Mouse (Mus musculus): ENCODE measurements around the gene Pex5. TPM values are rescaled to one million over a fixed set of nuclear protein-coding genes. Genes with fewer than 3 reads are reported as not detected.
"Not testable (repeated sequence)": the region's sequence is repeated elsewhere in the genome, so short reads cannot be mapped to it uniquely, and the experiment has no call there.

Gene Pex5
- total RNA-seq, 4 experiments from 2014 or later: 21.4 to 24.9 (median 22.9) TPM

DNA sequence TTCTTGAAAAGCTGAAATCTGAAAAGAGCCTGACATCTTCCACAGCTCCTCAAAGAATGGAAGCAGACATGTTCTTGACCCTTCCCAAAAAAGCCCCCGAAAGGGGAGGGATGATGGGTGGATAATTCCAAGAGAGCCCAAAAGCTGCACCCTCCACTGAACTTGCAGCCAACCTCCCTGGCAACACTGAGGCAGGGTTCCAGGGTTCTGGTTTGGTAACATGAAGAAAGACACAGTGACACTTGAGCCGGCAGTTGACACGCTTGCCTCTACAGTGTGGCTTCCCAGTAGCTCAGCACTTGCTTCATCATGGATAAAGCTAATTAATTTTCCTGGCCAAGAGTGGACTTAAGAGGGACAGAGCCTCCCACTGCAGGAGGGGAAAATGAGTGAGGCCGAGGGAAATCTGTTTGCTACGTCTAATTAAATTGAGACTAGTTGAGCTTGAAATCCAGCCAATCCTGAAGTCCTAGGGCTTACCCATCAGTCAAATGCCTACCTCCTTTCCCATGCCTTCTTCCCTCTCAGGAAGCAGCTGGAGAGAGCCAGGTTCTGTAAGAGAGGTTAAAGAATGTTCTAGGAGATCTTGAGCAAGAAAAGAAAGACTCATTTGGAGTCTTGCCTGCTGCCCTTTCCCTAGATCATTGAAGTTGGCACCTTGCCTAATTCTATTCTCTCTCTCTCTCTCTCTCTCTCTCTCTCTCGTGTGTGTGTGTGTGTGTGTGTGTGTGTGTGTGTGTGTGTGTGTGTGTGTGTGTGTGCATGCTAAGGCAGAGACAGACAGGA is 13.1 kb upstream of the Pex5 start:
- peak in 1 of 2 experiments; percentile 16 for DNase-seq (ENCODE audit: low spot score in 2 of 2)

DNA sequence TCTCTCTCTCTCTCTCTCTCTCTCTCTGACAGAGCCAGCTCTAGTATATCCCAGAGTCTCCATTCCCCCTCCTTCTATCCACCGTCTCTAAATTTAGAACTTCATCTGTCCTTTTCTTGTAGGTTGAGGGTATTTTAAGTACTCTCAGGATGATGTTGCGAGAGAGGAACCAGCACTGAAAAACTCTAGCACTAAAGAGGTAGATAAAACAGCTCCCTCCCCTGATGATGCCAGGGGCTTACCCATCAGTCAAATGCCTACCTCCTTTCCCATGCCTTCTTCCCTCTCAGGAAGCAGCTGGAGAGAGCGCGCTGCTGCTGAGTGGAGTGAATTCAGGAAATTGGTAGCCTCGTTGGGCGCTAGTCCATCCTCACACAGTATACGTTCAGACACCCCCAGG is 12.4 kb upstream of the Pex5 start:
- DNase-seq (ENCODE audit: low spot score in 2 of 2): no peak

DNA sequence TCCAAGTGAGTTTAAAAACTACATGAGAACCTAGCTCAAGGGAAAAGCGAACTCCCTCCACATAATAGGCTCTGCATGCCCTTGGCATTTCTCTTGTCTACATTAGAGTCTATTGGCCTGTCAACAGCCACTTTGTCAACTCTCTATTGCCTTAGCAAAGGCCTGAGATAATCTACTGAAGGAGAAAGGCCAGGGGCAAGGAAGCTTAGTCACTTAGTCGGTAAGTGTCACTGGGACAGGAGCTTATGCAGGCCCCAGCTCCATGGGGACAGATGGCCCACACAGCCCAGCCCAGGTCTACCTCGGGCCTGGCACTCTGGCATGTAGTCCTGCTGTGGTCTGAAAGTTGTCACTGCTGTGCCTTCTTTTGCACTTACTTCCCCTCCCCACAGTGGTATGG is 11.7 kb upstream of the Pex5 start:
- DNase-seq (ENCODE audit: low spot score in 2 of 2): no peak

- DNase-seq (ENCODE audit: low spot score in 2 of 2): no peak
These were observed 10.7 kb upstream of the Pex5 start for GRCm38 (mm10) chr6:124425523-124425922.

GRCm38 (mm10) chr6:124425042-124425441 is 10.2 kb upstream of the Pex5 start:
- not testable (repeated sequence) for DNase-seq (ENCODE audit: low spot score in 2 of 2)

DNA sequence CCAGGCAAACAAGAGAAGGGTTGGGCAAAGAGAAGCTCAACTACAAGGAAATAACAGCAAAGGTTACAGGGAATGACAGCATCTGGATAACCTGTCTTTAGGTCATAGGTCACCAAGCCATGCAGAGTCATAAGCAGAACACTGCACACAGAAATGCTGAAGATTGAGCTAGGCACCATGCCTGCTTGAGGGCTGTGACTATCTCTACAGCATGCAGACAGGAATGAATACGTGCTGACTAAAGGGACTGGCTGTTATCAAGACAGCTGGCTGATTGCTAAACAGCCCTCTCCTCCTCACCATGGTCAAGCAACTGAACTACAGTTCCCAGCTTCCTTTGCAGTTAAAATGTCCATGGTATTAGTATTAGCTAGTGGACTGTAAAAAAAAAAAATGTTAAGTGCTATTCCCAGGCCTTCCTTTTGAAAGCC is 9.2 kb upstream of the Pex5 start:
- DNase-seq (ENCODE audit: low spot score in 2 of 2): no peak

- DNase-seq (ENCODE audit: low spot score in 2 of 2): no peak
These were observed 3.8 kb upstream of the Pex5 start for GRCm38 (mm10) chr6:124418686-124419085.

DNA sequence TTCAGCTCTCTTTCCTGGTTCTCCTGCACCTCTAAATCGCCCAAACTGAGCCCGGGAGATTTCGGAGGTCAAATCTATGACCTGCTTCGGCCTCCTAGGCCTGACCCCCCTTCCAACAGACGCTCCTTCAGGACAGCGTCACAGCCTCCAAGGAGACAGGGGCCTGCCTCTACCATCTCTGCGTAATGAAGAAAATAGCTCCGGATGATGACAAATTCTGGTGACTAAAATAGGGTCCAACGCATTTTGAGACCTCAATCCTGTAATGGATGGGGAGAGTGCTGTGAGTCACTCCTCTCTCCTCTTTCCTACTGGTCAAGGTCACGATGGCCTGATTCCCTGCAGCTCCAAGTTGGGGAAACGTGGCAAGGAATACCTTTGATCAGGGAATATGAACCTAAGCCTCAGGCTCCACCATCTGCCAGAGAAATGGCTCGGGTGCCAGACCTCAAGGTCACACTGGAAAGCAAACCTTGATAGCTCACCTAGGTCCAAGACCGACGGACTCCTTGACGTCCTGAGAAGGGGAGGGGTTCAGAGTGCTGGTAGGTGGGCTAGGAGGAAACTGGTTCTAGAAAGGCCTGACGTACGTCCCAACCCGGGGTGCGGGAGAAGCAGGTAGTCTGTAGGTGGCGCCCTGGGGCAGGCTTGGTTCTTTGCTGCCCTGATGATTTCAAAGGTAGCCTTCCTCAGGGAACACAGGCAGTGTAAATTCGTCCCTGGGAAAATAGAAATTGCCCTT is 651 bp upstream of the Pex5 start:
- DNase-seq (ENCODE audit: low spot score in 2 of 2): peak; percentile 64 to 72

DNA sequence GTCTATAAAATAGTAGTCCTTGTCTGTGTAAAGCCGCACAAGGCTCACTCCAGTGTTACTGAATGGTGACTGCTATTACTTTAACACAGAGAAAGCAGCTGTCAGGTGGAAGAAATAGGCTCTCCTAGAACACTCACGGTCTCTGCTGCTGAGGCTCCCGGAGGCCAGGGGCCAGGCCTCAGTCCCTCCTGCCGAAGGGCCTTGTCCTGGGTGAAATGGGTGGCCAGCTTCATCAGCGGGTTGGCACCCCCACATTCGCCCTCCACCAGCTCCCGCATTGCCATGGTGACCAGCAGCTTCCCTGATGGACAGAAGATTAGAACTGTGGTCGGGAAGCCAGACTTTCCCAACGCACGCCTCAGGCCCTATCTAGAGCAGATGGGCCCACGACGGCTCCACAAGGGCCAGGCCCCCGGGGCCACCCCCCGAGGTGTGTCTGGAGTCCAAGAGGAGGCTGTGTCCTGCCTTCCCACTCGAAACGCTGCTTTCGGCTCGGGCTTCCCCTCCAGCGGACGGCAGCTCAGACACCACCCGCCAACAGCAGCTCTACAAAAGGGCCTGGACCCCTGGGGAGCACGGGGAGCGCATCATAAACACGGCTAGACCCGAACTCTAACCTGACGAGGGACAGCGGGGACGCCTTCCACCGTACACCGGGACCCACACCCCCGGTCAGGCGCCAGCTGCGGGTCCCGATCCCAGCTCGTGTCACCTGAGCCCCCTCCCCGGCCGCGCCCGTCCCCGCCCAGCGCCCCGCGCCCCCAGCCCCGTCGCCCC is 529 bp downstream of the Pex5 start:
- DNase-seq (ENCODE audit: low spot score in 2 of 2): peak; percentile 9 to 15

- DNase-seq (ENCODE audit: low spot score in 2 of 2): no peak
These were observed 1.1 kb downstream of the Pex5 start for GRCm38 (mm10) chr6:124413770-124414149.

DNA sequence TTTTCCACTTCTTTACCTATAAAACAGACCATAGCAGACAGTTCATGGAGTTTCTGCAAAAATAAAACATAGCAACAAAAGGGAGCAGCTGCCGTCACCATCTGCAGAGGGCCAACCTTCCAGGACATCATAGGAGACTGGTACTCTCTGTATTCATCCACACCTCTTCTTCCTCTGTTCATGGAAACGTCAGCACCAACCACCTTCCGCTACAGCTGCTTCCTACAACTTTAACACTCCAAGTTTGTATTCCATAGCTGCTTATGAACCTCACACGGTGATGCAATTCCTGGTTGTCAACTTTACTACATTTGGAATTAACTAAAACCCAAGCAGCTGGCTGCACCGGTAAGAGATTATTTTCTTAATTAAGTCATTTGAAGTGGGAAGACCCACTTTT is 6.5 kb downstream of the Pex5 start:
- DNase-seq (ENCODE audit: low spot score in 2 of 2): no peak

GRCm38 (mm10) chr6:124407180-124407579 is 7.7 kb downstream of the Pex5 start:
- DNase-seq (ENCODE audit: low spot score in 2 of 2): no peak

- DNase-seq (ENCODE audit: low spot score in 2 of 2): no peak
These were observed 8.5 kb downstream of the Pex5 start for GRCm38 (mm10) chr6:124406326-124406725.

GRCm38 (mm10) chr6:124399738-124400137 is 15.1 kb downstream of the Pex5 start:
- no peak for DNase-seq (ENCODE audit: low spot score in 2 of 2)

- DNase-seq (ENCODE audit: low spot score in 2 of 2): not testable (repeated sequence)
These were observed 19.9 kb downstream of the Pex5 start for GRCm38 (mm10) chr6:124394991-124395390.

DNA sequence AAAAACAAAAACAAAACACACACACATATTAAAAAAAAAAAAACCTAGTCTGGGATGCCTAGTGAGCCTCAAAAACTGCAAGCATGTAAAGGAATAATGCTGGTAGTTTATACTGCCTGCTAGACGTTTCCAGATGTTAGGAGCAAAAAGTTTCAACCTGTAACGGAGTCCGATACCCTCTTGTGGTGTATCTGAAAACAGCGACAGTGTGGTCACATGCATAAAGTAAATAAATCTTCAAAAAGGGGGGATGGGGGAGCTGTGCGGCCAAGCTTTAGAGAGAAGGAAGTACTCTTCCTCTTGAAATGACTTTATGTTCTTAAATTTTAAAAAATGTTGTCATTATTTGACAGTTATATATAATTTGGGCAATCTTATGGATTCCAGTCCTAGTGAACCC is 34.7 kb downstream of the Pex5 start:
- no peak for DNase-seq (ENCODE audit: low spot score in 2 of 2)

GRCm38 (mm10) chr6:124379331-124379730 is 35.5 kb downstream of the Pex5 start:
- peak in 1 of 2 experiments; percentile 25 for DNase-seq (ENCODE audit: low spot score in 2 of 2)

DNA sequence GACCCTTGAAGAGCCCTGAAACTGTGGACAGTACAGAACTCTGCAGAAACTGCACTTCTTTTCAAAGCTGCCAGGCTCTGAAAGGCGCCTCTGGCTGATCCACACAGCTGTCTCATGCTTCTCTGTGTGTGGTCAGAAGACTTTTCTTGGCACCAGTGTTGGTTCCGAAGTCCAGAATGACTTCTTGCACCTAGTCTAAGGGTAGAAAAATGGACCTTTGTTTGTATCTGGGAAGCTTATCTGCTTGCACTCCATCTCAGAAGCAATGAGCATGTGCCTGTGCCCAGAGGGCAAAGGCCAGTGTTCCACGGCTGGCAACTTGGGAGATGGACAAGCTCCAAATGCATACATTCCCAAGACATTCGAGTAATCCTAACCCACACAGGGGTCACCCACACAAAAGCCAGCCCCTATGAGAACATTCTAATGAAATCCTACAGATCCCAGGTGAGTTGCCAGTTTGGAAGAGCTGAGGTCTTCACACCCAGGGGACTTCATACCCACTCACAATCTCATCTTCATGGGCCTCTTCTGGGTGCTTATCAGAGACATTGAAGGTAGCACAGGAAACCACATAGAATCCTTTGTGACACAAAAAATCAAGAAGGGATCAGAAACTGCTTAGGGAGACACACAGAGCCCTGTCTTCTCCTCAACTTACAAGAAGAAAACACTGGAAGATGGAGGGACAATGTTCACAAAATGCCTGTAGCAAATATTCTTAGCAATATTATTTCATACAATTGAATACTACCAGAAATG is 37.2 kb downstream of the Pex5 start:
- no peak for DNase-seq (ENCODE audit: low spot score in 2 of 2)

GRCm38 (mm10) chr6:124376311-124376710 is 38.6 kb downstream of the Pex5 start:
- DNase-seq (ENCODE audit: low spot score in 2 of 2): no peak

DNA sequence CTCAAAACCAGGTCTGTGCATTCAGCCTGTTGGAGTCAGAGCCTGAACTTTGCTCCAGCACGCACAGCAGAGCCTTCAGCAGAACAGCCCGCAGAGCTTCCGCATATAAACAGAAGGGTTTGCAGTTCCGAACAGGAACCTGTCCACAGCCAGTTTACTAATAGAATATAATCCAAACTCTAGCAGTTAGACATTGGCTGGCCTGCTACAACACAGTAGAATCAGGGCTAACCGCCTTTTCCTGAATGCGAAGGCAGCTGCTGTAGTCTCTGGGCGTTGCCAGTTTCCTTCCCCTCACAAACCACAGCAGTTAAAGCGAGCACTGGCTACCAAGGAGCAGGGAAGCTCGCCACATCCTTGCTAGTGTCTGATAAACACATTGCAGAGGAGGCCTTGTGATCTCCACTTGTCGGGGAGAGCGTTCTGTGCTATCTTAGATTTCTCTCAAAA is 39.4 kb downstream of the Pex5 start:
- peak in 1 of 2 experiments; percentile 12 for DNase-seq (ENCODE audit: low spot score in 2 of 2)

GRCm38 (mm10) chr6:124374683-124375082 is 40.2 kb downstream of the Pex5 start:
- no peak for DNase-seq (ENCODE audit: low spot score in 2 of 2)

Measured in gastrocnemius, adult 8-10 months (tissue).